21 mouse cellular contexts compared by ENCODE assay signal in genomic region chr3:157393903-157394302, GRCm38 (mm10).
DNase-seq lines count a peak whose midpoint lies in the region; ATAC-seq and TF ChIP-seq lines count a peak whose summit lies in the region.
"Had no signal": no experiment of that assay in that cellular context is flagged by ENCODE, and none has a peak within 500 bp of the region (broad histone marks: within the 10 kb centered on the region; RNA-seq: fewer than 3 reads in every experiment).

No protein-coding gene starts in this region.

- DNase-seq in frontal cortex, postnatal 14 days (ENCODE audit: low spot score in 2 of 2), result no peak
- no peak for DNase-seq in left cerebral cortex, adult 2 months (ENCODE audit: extremely low spot score in 1 of 2, low spot score in 2 of 2)
- DNase-seq in left cerebral cortex, adult 8-10 months (ENCODE audit: low spot score in 2 of 2), result no peak
- peak; percentile 13 for DNase-seq in right cerebral cortex, adult 18-20 months
- DNase-seq in right cerebral cortex, postnatal 4 days, result no peak
- DNase-seq in brain, adult 2 months (ENCODE audit: low read depth, low spot score), result peak; percentile 42
- DNase-seq in retina, embryonic 14.5 days (ENCODE audit: low spot score), result no peak
- DNase-seq: adrenal gland, adult 2 months; adrenal gland, adult 8-10 months; adrenal gland, postnatal 10 days; adrenal gland, postnatal 14 days; adrenal gland, postnatal 25 days; adrenal gland, postnatal 36 days; B cell, adult 2 months; cerebellum, adult 11 months; cerebellum, adult 11-12 months; cerebellum, adult 18-20 months had no signal

- 0 out of 2 replicates have a peak overlapping the region, but pooled peaks have one; percentile 11 for H3K27ac ChIP-seq in left cerebral cortex, adult 2 months

- intact Hi-C loops in left cerebral cortex, adult 2 months (cut with DNase I), result no loop called here

- ATAC-seq in frontal cortex, adult (ENCODE audit: low TSS enrichment), result peak; percentile 81
- ATAC-seq: activated CD4-positive, CD25-positive, alpha-beta regulatory T cell, adult 4 months; CD4-positive, CD25-positive, alpha-beta regulatory T cell, adult 4 months; Patski had no signal

- no peak for TF ChIP-seq CTCF in left cerebral cortex, adult 2 months (IDR thresholded peaks at IDR 0.05)

- H3K4me3 ChIP-seq in left cerebral cortex, adult 2 months, result no peak overlapping the region

Comparison
In these comparisons a context has a peak if more than half of its experiments do, and no peak if none do; other contexts are left out.
1. DNase-seq: peak in right cerebral cortex, adult 18-20 months (single experiment) and brain, adult 2 months (single experiment); none in frontal cortex, postnatal 14 days (0 of 2), left cerebral cortex, adult 2 months (0 of 2), left cerebral cortex, adult 8-10 months (0 of 2), right cerebral cortex, postnatal 4 days (single experiment) and retina, embryonic 14.5 days (single experiment).